Mouse (Mus musculus): ENCODE measurements around the gene Cldn34b3. TPM values are rescaled to one million over a fixed set of nuclear protein-coding genes. Genes with fewer than 3 reads are reported as not detected.
"Not testable (repeated sequence)": the region's sequence is repeated elsewhere in the genome, so short reads cannot be mapped to it uniquely, and the experiment has no call there.

Cldn34b3 gene
- polyA plus RNA-seq (2015; fragmentation: Nextera tagmentation; extraction: Ambion mirVana), result not detected in 2 replicates

GRCm38 (mm10) chrX:76264004-76264403, at the start of gene Cldn34b3:
TSS of gene Cldn34b3 (plus strand) at chrX:76264304.
- H3K4me1 ChIP-seq; H3K4me3 ChIP-seq (replicated peaks); H3K9me3 ChIP-seq (replicated peaks); ATAC-seq (ENCODE audit: low FRiP score); H3K27me3 ChIP-seq (replicated peaks); H3K4me2 ChIP-seq; H3K9ac ChIP-seq (replicated peaks); H3K27ac ChIP-seq (replicated peaks); H3K36me3 ChIP-seq: not testable (repeated sequence)
- 86% methylated on average over 1 of the region's 1 CpGs for whole genome bisulfite sequencing

Other genes with a start within 250 kb of the Cldn34b3 start
- not detected in 2 replicates for gene Cldn34b4, start 129.0 kb downstream of the Cldn34b3 start, polyA plus RNA-seq (2015; fragmentation: Nextera tagmentation; extraction: Ambion mirVana)